Mouse (Mus musculus) cerebellum, adult 2 months (tissue): ENCODE data around the gene Hipk1.

ENCODE experiments used
- CTCF ChIP-seq: fragments of 200-500 bp; IDR thresholded peaks from 2 replicates; pipeline ENCODE4 v1.5.1; 2011; ENCODE audit warnings: low read depth, mild to moderate bottlenecking, control low read depth, low read length, moderate library complexity, borderline replicate concordance; ENCODE audit not compliant: insufficient read depth
- POLR2A ChIP-seq: fragments of 200-500 bp; IDR thresholded peaks from 2 replicates; pipeline ENCODE4 v1.6.1; 2011; ENCODE audit warnings: low read length, control low read depth, borderline replicate concordance; ENCODE audit not compliant: insufficient read depth

GRCm38 (mm10) chr3:103799507-103799906, 8.1 kb upstream of the Hipk1 start:
- TF ChIP-seq POLR2A (no peak), CTCF (no peak)
